Mouse (Mus musculus) ES-E14 (cell line): ENCODE data around the gene Myocos.

Experiments
- CHD2 ChIP-seq: IDR thresholded peaks from 2 replicates; pipeline ENCODE4 v1.6.1; 2014; ENCODE audit warnings: mild to moderate bottlenecking, low read depth, low read length, inconsistent platforms
- MAFK ChIP-seq: IDR thresholded peaks from 2 replicates; pipeline ENCODE4 v1.6.1; 2014; ENCODE audit warnings: mild to moderate bottlenecking, low read depth, low read length, inconsistent platforms; ENCODE audit not compliant: insufficient read depth

DNA sequence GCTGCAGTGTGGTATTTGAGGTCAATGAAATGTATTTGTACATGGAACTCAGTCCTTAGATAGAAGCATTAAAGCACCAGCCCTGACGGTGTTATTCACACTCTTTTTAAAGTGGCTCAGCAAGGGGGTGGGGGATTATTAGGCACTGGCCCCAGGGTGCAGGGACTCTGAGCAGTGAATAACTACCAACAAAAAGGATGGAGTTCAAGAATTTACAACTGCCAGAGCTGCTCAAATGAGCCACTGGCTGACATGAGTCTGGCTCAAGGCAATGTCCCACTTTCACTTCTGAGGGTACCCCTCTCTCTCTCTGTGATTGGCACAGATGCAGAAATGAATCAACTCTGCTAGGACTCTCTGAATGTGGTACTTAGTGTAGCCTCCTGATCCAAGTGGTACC lies 49.9 kb downstream of the Myocos start:
- TF ChIP-seq MAFK, result no peak
- no peak for TF ChIP-seq CHD2
